Mouse (Mus musculus) lung, postnatal 0 days (tissue): ENCODE results near the gene Lpp. TPM values are rescaled to one million over a fixed set of nuclear protein-coding genes. Genes with fewer than 3 reads are reported as not detected.

Experiments used
- ATAC-seq: fragments of 200-750 bp; cut with Nextera tagmentation; 2 replicates; pipeline ENCODE4 v1.8.0; 2017; ENCODE audit warnings: moderate library complexity
- DNase-seq: peaks from one replicate; pipeline ENCODE4 v3.0.0-alpha.2; 2016; ENCODE audit warnings: low spot score
- H3K27ac ChIP-seq: fragments of 300-500 bp; sonication (generic); 2 replicates; pipeline ENCODE4 v1.5.1; 2014; ENCODE audit warnings: antibody characterized with exemption, mild to moderate bottlenecking, low read length, mixed read lengths
- H3K27me3 ChIP-seq: fragments of 300-500 bp; sonication (generic); replicated peaks from 2 replicates; pipeline ENCODE4 v1.6.1; 2014; ENCODE audit warnings: low read length, mixed read lengths; ENCODE audit not compliant: insufficient read depth
- H3K36me3 ChIP-seq: fragments of 300-500 bp; sonication (generic); 2 replicates; pipeline ENCODE4 v1.6.1; 2014; ENCODE audit warnings: low read length, mixed read lengths; ENCODE audit not compliant: insufficient read depth
- H3K4me1 ChIP-seq: fragments of 300-500 bp; sonication (generic); 2 replicates; pipeline ENCODE4 v1.6.1; 2014; ENCODE audit warnings: antibody characterized with exemption, low read depth, low read length, mixed read lengths; ENCODE audit not compliant: insufficient read depth
- H3K4me2 ChIP-seq: fragments of 300-500 bp; sonication (generic); replicated peaks from 2 replicates; pipeline ENCODE4 v1.6.1; 2014; ENCODE audit warnings: low read depth, mild to moderate bottlenecking, low read length, moderate library complexity, mixed read lengths
- H3K4me3 ChIP-seq: fragments of 300-500 bp; sonication (generic); 2 replicates; pipeline ENCODE4 v1.5.1; 2014; ENCODE audit warnings: low read depth, low read length
- H3K9ac ChIP-seq: fragments of 300-500 bp; sonication (generic); replicated peaks from 2 replicates; pipeline ENCODE4 v1.6.1; 2014; ENCODE audit warnings: low read depth, mild to moderate bottlenecking
- H3K9me3 ChIP-seq: fragments of 300-500 bp; sonication (generic); 2 replicates; pipeline ENCODE4 v1.6.1; 2016; ENCODE audit warnings: low read length, mixed read lengths
- CTCF ChIP-seq: IDR thresholded peaks from 2 replicates; pipeline ENCODE4 v1.5.1; 2016; ENCODE audit warnings: antibody characterized with exemption, mild to moderate bottlenecking
- EP300 ChIP-seq: IDR thresholded peaks from 2 replicates; pipeline ENCODE4 v1.6.1; 2016; ENCODE audit warnings: antibody characterized with exemption, mild to moderate bottlenecking, control low read depth
- WGBS: fragments of 180-500 bp; shearing (Covaris S2); extraction: QIAGEN DNeasy Blood & Tissue Kit; methylation state at CpG from one replicate; pipeline ENCODE4 v1.1.7; 2014; 5-methylcytosine and 5-hydroxymethylcytosine counted together
- polyA plus RNA-seq: library from polyadenylated mRNA; unstranded; fragments of >200 nt; fragmentation: Nextera tagmentation; extraction: Ambion mirVana; gene quantifications from 2 replicates; pipeline ENCODE4 v1.2.1, GENCODE M21; 2015

Lpp gene
- 36.8 and 42.7 TPM in 2 replicates for polyA plus RNA-seq

DNA sequence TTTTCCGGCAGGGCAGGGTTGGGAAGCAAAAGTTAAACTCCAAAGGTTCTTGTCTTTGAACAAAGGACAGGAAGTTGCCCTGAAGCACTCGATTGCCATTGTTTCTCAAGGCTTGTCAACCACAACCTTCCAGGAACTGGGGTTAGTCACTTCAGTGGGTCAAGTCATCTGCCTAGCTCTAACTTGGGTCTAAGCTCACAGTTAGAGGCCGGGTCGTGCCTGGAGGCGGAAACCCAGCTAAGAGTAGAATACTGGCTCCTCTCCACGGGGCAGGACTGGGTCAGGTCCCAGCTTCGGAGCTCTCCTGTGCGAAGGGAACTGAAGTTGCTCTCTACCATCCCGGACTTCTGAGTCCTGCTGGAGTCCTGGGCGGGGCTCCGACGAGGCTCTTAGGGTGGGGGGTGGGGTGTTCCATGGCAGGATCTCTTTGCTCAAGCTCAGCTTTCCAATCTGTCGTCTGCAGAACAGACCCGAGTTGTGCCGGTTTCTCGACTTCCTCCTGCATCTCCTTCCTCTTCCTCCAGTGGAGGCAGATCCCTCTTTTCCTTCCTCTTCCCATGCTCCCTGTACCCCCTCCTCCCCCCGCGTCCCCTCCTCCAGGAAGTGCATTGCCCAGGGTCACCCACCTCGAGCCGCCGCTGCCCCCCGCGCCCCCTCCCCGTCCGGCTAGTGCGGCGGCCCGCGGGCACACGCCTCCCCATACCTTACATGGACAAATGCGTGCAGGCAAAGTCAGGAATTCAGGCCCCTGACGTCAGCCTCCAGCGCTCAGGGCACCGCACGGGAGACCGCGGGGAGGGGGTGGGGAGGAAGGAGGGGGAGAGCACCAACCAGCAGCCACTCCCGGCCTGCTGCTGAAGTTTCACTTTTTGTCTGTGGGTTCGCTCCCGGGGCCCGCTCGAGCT lies at the start of gene Lpp:
Gene Lpp (plus strand): TSS at position 857 of the 905 bp plus-strand sequence.
- no peaks in the 10 kb centered on the region for H3K9me3 ChIP-seq
- peak within 1 kb of the TSS; percentile 98 for H3K9ac ChIP-seq
- no peaks in the 10 kb centered on the region for H3K36me3 ChIP-seq
- 1% methylated on average over 36 of the region's 42 CpGs for WGBS
- TF ChIP-seq EP300 (no peak; the same call in 1 of the 2 replicates), CTCF (no peak)
- no peaks in the 10 kb centered on the region for H3K27me3 ChIP-seq
- peak; percentile 91 for ATAC-seq
- DNase-seq = peak; percentile 94
- peak within 1 kb of the TSS; percentile 94 for H3K4me3 ChIP-seq
- H3K4me2 ChIP-seq = peak within 1 kb of the TSS; percentile 73
- H3K27ac ChIP-seq = peak within 1 kb of the TSS; percentile 100
- peaks cover 21% of the 10 kb centered on the region; the same call in 1 of the 2 replicates for H3K4me1 ChIP-seq

DNA sequence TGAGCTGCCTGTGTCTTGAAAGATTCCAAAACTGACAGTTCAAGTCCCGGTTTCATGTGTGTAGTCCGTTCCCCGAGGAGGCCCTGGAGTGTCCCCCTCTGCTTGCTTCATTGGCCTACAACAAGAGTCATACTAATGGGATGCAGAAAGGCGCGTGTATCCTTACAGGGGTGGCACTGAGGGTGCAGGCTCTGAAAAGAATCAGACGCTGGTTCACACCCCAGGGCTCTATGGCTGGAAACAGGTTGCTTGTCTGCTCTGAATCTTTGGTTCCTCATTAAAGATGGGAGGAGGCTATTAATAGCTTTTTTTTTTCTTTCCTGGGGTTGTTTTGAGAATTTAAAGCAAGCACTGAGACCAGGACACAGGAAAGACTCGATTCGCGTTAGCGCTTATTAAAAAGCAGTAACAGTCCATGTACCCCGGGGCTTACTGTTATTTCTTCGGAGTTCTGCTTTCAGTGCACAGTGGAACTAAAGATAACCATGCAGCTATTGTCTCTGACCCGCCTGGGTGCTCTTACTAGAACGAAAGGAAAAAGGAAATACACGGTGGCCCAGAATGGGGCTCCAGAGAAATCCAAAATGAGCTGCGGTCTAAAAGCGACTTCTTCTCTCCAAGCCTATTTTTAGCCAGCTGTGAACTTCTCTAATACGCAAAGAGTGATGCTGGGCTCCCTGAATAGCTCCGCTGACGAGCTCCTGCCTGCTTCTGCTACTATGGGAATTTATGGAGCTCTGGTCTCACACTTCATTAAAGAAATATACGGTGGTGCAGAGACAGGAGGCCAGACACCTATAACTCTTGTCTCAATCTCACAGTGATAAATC lies 45.5 kb upstream of the Lpp start:
- H3K4me3 ChIP-seq = no peak overlapping the region

DNA sequence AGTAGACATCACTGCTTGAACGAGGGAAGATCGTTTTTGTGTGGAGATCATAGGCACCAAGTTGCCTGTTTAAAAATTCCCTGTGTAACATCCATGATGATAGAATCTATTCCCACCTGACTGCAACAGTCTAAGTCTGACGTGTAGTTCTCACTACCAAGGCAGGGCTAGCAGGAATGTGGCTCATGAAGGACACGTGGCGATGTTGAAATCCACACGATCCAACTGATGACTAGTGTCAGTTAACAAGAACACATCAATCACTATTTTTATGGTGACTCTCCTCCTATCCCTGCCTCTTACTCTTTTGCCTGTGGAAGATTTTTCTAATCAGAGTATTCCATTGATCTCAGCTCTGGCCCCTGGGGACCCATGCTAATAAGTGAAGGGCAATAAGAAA lies 43.0 kb upstream of the Lpp start:
- no peaks in the 10 kb centered on the region for H3K9me3 ChIP-seq
- 78% methylated on average over 6 of the region's 6 CpGs for WGBS
- no peak for TF ChIP-seq EP300
- no peak for TF ChIP-seq CTCF
- no peak overlapping the region for H3K4me3 ChIP-seq
- H3K27me3 ChIP-seq = no peaks in the 10 kb centered on the region
- no peak for DNase-seq
- no peak overlapping the region for H3K9ac ChIP-seq
- H3K27ac ChIP-seq = no peak overlapping the region
- H3K4me1 ChIP-seq = no peaks in the 10 kb centered on the region
- H3K4me2 ChIP-seq = no peak overlapping the region
- no peak for ATAC-seq
- no peaks in the 10 kb centered on the region for H3K36me3 ChIP-seq

More for the DNA sequence above, 45.5 kb upstream of the Lpp start:
- no peaks in the 10 kb centered on the region for H3K27me3 ChIP-seq
- H3K9ac ChIP-seq = no peak overlapping the region
- no peaks in the 10 kb centered on the region for H3K36me3 ChIP-seq
- DNase-seq = peak; percentile 36
- no peaks in the 10 kb centered on the region for H3K9me3 ChIP-seq
- no peak for ATAC-seq
- TF ChIP-seq CTCF (no peak), EP300 (no peak)
- H3K4me2 ChIP-seq = no peak overlapping the region
- H3K4me1 ChIP-seq = no peaks in the 10 kb centered on the region
- WGBS = 52% methylated on average over 21 of the region's 21 CpGs
- H3K27ac ChIP-seq = no peak overlapping the region

DNA sequence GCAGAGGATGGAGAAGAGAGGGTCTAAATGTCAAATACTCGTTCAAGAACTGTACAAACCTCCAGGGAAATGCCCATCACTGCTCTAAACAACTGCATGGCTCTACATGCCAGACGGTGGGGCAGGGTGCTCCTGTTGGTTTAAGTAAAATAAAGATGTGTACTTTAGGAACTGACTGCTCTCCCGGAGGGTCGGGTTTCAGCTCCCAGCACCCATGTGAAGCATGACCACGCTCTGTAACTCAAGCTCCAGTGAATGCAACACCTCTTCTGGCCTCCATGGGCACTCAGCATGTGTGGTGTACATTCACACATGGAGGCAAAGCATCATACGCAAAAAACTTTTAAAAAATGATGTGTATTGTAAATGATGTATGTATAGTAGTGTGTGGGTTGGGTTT lies 42.6 kb upstream of the Lpp start:
- Histone ChIP-seq H3K36me3 (no peaks in the 10 kb centered on the region), H3K9ac (no peak overlapping the region), H3K9me3 (no peaks in the 10 kb centered on the region), H3K4me1 (no peaks in the 10 kb centered on the region), H3K4me2 (no peak overlapping the region), H3K27ac (no peak overlapping the region), H3K27me3 (no peaks in the 10 kb centered on the region), H3K4me3 (no peak overlapping the region)
- 57% methylated on average over 6 of the region's 6 CpGs for WGBS
- no peak for TF ChIP-seq EP300
- no peak for TF ChIP-seq CTCF
- ATAC-seq (no peak), DNase-seq (no peak)

DNA sequence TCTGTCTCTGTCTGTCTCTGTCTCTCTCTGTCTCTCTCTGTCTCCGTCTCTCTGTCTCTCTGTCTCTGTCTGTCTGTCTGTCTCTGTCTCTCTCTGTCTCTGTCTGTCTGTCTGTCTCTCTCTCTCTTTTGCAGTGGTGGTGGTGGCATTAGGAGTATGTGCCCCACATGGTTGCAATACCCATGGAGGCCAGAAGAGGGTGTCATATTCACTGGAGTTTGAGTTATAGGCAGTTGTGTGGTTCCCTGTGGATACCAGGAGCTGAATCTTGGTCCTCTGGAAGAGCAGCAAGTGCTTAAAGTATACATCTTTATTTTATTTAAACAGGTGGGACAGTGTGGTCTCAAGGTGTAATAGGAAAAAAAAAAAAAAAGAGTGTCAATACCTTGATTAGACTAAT lies 41.5 kb upstream of the Lpp start:
- Histone ChIP-seq H3K4me3 (no peak overlapping the region), H3K4me2 (no peak overlapping the region), H3K4me1 (no peaks in the 10 kb centered on the region), H3K27me3 (no peaks in the 10 kb centered on the region), H3K9me3 (no peaks in the 10 kb centered on the region), H3K9ac (no peak overlapping the region), H3K27ac (no peak overlapping the region), H3K36me3 (no peaks in the 10 kb centered on the region)
- DNase-seq = no peak
- TF ChIP-seq CTCF = peak; percentile 36; the same call in 1 of the 2 replicates
- TF ChIP-seq EP300 = no peak
- no peak for ATAC-seq
- 95% methylated on average over 1 of the region's 1 CpGs for WGBS

DNA sequence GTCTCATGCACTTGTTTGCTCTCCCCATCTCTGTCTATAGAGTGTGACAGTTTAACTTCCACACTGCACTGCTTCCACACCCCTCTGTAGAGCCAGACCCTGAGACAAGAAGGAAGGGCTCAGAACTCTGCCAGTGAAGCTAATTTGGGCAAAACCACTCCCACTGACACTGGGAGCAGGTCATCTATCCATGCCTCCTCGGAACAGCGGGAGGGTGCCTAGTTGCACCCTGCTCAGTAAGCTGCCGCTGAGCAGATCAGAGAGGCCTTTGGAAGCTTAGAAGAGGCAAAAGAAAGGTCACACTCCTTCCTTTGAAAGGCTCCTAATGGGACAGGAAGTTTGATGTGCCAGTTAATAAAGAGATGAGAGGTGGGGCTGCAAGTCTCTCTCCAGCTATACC lies 39.5 kb upstream of the Lpp start:
- DNase-seq = no peak
- Histone ChIP-seq H3K36me3 (no peaks in the 10 kb centered on the region), H3K9me3 (no peaks in the 10 kb centered on the region), H3K4me2 (no peak overlapping the region), H3K9ac (no peak overlapping the region), H3K4me3 (no peak overlapping the region), H3K27me3 (no peaks in the 10 kb centered on the region), H3K27ac (no peak overlapping the region), H3K4me1 (no peaks in the 10 kb centered on the region)
- no peak for TF ChIP-seq CTCF
- TF ChIP-seq EP300 = no peak
- 12% methylated on average over 3 of the region's 3 CpGs for WGBS
- ATAC-seq = no peak
